Mouse (Mus musculus) kidney, adult 2 months (tissue): ENCODE data around the gene Ilk.

Experiments used
- CTCF ChIP-seq: fragments of 200-500 bp; conservative IDR thresholded peaks from 2 replicates; pipeline ENCODE4 v1.5.1; 2011; ENCODE audit warnings: low read depth, mild to moderate bottlenecking, control low read depth, low read length, moderate library complexity, mixed read lengths; ENCODE audit not compliant: insufficient read depth, insufficient read length
- POLR2A ChIP-seq: fragments of 200-500 bp; IDR thresholded peaks from one replicate; pipeline ENCODE4 v1.6.1; 2011; ENCODE audit warnings: low read depth, low read length, control low read depth

DNA sequence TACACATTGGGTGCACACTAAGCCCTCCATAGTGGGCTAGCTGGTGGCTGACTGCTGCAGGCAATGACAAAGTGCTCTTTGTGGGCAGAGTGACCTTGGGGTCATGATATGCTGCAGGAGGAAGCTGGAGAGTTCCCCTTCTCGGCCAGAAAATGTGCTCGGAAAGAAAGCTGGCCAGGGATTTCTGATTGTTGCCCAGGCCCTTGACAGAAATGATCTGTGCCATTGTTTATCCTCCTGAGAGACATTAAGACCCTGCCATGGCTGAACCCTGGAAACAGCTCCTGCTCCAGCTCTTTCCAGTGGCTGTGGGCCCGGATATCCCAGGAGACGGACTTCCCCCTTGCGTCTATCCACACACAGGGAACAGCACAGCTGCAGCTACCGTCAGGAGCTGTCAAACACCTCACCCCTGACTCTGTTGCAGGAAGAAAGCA lies 31.4 kb downstream of the Ilk start:
- no peak for TF ChIP-seq POLR2A
- TF ChIP-seq CTCF, result no peak
